Mouse (Mus musculus) brain, embryonic 14.5 days (tissue): Measurements from ENCODE around the gene Hist1h2af.

Experiments
- CTCF ChIP-seq: fragments of 200-500 bp; IDR thresholded peaks from 2 replicates; pipeline ENCODE4 v1.5.1; 2012; ENCODE audit warnings: inconsistent platforms, mild to moderate bottlenecking, moderate library complexity, borderline replicate concordance; ENCODE audit not compliant: insufficient read depth, insufficient read length; ENCODE audit errors: extremely low read depth
- POLR2A ChIP-seq: fragments of 200-500 bp; IDR thresholded peaks from 2 replicates; pipeline ENCODE4 v1.6.1; 2012; ENCODE audit warnings: mild to moderate bottlenecking, inconsistent platforms, borderline replicate concordance; ENCODE audit not compliant: poor library complexity, insufficient read depth, insufficient read length, severe bottlenecking; ENCODE audit errors: extremely low read depth

DNA sequence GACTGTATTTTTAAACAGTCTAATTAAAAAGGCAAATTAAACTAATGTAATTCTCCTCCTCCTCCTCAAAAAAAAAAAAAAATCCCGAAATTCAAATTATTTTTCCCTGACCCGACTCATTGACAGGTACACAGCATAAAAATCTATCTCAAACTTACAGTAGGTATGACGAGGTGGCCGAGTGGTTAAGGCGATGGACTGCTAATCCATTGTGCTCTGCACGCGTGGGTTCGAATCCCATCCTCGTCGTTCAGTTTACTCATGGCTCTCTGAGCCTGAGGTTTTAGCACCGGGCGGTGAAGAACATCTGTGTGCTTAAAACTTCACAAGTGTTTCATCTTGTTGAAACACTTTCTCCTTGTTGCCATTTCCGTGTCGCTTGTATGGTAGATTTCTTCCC lies 12.0 kb upstream of the Hist1h2af start:
- TF ChIP-seq CTCF, result no peak
- no peak for TF ChIP-seq POLR2A
